Mouse (Mus musculus): ENCODE results near the gene Atp8b2.

The Atp8b2 gene

GRCm38 (mm10) chr3:89959435-89959834, 3.9 kb downstream of the Atp8b2 start:
- DNase-seq (ENCODE audit: low spot score): no peak

GRCm38 (mm10) chr3:89957880-89958279, 5.4 kb downstream of the Atp8b2 start:
- DNase-seq (ENCODE audit: low spot score): no peak

GRCm38 (mm10) chr3:89956177-89956971, 6.9 kb downstream of the Atp8b2 start:
- DNase-seq (ENCODE audit: low spot score): no peak

GRCm38 (mm10) chr3:89953420-89953819, 9.9 kb downstream of the Atp8b2 start:
- DNase-seq (ENCODE audit: low spot score): peak; percentile 80

- no peak for DNase-seq (ENCODE audit: low spot score)
Observed at GRCm38 (mm10) chr3:89948655-89949054, 14.7 kb downstream of the Atp8b2 start.

- no peak for DNase-seq (ENCODE audit: low spot score)
Observed at GRCm38 (mm10) chr3:89948021-89948420, 15.3 kb downstream of the Atp8b2 start.

GRCm38 (mm10) chr3:89945026-89945425, 18.3 kb downstream of the Atp8b2 start:
- no peak for DNase-seq (ENCODE audit: low spot score)

- DNase-seq (ENCODE audit: low spot score): no peak
Observed at GRCm38 (mm10) chr3:89942894-89943293, 20.4 kb downstream of the Atp8b2 start.

- no peak for DNase-seq (ENCODE audit: low spot score)
Observed at GRCm38 (mm10) chr3:89936495-89936894, 26.8 kb downstream of the Atp8b2 start.

GRCm38 (mm10) chr3:89932925-89933324, 30.4 kb downstream of the Atp8b2 start:
- DNase-seq (ENCODE audit: low spot score): no peak

GRCm38 (mm10) chr3:89928956-89929355, 34.4 kb downstream of the Atp8b2 start:
- no peak for DNase-seq (ENCODE audit: low spot score)

GRCm38 (mm10) chr3:89926440-89926839, 36.9 kb downstream of the Atp8b2 start:
- no peak for DNase-seq (ENCODE audit: low spot score)

GRCm38 (mm10) chr3:89920711-89921110, 42.6 kb downstream of the Atp8b2 start:
- no peak for DNase-seq (ENCODE audit: low spot score)

GRCm38 (mm10) chr3:89917408-89917807, 45.9 kb downstream of the Atp8b2 start:
- peak; percentile 49 for DNase-seq (ENCODE audit: low spot score)

GRCm38 (mm10) chr3:89916622-89917021, 46.7 kb downstream of the Atp8b2 start:
- no peak for DNase-seq (ENCODE audit: low spot score)

- DNase-seq (ENCODE audit: low spot score): peak; percentile 27
Observed at GRCm38 (mm10) chr3:89914700-89915099, 48.6 kb downstream of the Atp8b2 start.

- DNase-seq (ENCODE audit: low spot score): peak; percentile 92
Observed at GRCm38 (mm10) chr3:89912543-89913391, 50.5 kb downstream of the Atp8b2 start, which contains the start of gene Il6ra. Gene Il6ra, minus strand, starts transcription at chr3:89913196.

- no peak for DNase-seq (ENCODE audit: low spot score)
Observed at GRCm38 (mm10) chr3:89912108-89912542, 51.2 kb downstream of the Atp8b2 start.

GRCm38 (mm10) chr3:89911207-89911606, 52.1 kb downstream of the Atp8b2 start:
- no peak for DNase-seq (ENCODE audit: low spot score)

- peak; percentile 45 for DNase-seq (ENCODE audit: low spot score)
Observed at GRCm38 (mm10) chr3:89909703-89910542, 53.4 kb downstream of the Atp8b2 start.

GRCm38 (mm10) chr3:89908836-89909235, 54.5 kb downstream of the Atp8b2 start:
- no peak for DNase-seq (ENCODE audit: low spot score)

GRCm38 (mm10) chr3:89907846-89908245, 55.5 kb downstream of the Atp8b2 start:
- no peak for DNase-seq (ENCODE audit: low spot score)

Data from urinary bladder, postnatal 14 days (tissue).